Mouse (Mus musculus): Measurements from ENCODE around the gene Acox2. TPM values are rescaled to one million over a fixed set of nuclear protein-coding genes. Genes with fewer than 3 reads are reported as not detected.

The Acox2 gene
- polyA plus RNA-seq, 1 experiment from 2014 or later = 0.47 TPM

GRCm38 (mm10) chr14:8233252-8233651, 25.9 kb downstream of the Acox2 start:
- no peaks in the 10 kb centered on the region for H3K36me3 ChIP-seq (ENCODE audit: insufficient read depth)
- no peaks in the 10 kb centered on the region for H3K27me3 ChIP-seq (ENCODE audit: insufficient read depth, low read length)
- WGBS = 20% methylated on average over 1 of the region's 1 CpGs

GRCm38 (mm10) chr14:8232155-8232910, 26.8 kb downstream of the Acox2 start:
- no peaks in the 10 kb centered on the region for H3K36me3 ChIP-seq (ENCODE audit: insufficient read depth)
- H3K9ac ChIP-seq = no peak overlapping the region
- no peaks in the 10 kb centered on the region for H3K27me3 ChIP-seq (ENCODE audit: insufficient read depth, low read length)
- WGBS = 83% methylated on average over 6 of the region's 6 CpGs
- no peaks in the 10 kb centered on the region for H3K9me3 ChIP-seq (ENCODE audit: low read depth, low read length)
- no peak for TF ChIP-seq CTCF (IDR thresholded peaks at IDR 0.05; ENCODE audit: low read depth)
- ATAC-seq (ENCODE audit: insufficient read depth) = no peak
- DNase-seq = no peak
- H3K4me2 ChIP-seq = no peak overlapping the region
- H3K27ac ChIP-seq (ENCODE audit: low read depth) = no peak overlapping the region
- H3K4me1 ChIP-seq (ENCODE audit: insufficient read depth) = no peaks in the 10 kb centered on the region
- H3K4me3 ChIP-seq (ENCODE audit: low read depth, low read length) = no peak overlapping the region

More at GRCm38 (mm10) chr14:8233252-8233651, 25.9 kb downstream of the Acox2 start:
- Histone ChIP-seq H3K4me2 (no peak overlapping the region), H3K9me3 (ENCODE audit: low read depth, low read length) (no peaks in the 10 kb centered on the region), H3K27ac (ENCODE audit: low read depth) (no peak overlapping the region), H3K4me3 (ENCODE audit: low read depth, low read length) (no peak overlapping the region), H3K9ac (no peak overlapping the region), H3K4me1 (ENCODE audit: insufficient read depth) (no peaks in the 10 kb centered on the region)
- no peak for ATAC-seq (ENCODE audit: insufficient read depth)
- no peak for TF ChIP-seq CTCF (IDR thresholded peaks at IDR 0.05; ENCODE audit: low read depth)
- DNase-seq = no peak

DNA sequence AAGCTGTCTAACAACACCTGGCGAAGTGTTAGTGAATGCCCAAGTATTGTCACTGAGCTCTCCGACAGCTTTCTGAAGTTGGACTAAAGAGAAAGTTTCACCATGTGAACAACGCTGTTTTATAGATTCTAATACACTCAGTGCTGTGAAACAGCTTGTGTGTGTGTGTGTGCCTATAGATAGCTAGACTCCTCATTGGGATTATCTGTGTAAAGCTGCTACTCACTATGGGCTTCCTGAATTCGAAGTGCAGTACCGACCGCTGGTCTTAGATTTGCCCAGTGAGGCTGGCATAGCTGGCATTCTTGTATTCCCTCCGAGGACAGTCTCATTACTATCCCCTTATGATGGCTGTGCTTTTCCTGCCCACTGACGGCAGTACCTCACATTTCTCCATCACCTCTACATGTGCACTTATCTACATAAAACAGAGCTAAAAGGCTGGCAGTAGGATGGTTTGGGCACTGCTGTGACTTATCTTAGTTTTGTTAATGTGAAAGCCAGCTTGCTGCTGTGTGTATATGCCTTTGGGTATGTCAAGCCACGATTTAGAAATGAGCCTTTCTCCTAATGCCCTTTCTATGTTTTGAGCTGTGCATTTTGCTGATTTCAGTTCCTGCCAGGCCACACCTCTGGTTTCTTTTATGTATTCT, 29.7 kb downstream of the Acox2 start:
- no peak overlapping the region for H3K9ac ChIP-seq
- TF ChIP-seq CTCF (IDR thresholded peaks at IDR 0.05; ENCODE audit: low read depth) = no peak
- no peak overlapping the region for H3K27ac ChIP-seq (ENCODE audit: low read depth)
- ATAC-seq (ENCODE audit: insufficient read depth) (no peak), DNase-seq (no peak)
- H3K4me3 ChIP-seq (ENCODE audit: low read depth, low read length) = no peak overlapping the region
- no peak overlapping the region for H3K4me2 ChIP-seq
- no peaks in the 10 kb centered on the region for H3K27me3 ChIP-seq (ENCODE audit: insufficient read depth, low read length)
- no peaks in the 10 kb centered on the region for H3K9me3 ChIP-seq (ENCODE audit: low read depth, low read length)
- no peaks in the 10 kb centered on the region for H3K36me3 ChIP-seq (ENCODE audit: insufficient read depth)
- 69% methylated on average over 9 of the region's 9 CpGs for WGBS
- H3K4me1 ChIP-seq (ENCODE audit: insufficient read depth) = no peaks in the 10 kb centered on the region

DNA sequence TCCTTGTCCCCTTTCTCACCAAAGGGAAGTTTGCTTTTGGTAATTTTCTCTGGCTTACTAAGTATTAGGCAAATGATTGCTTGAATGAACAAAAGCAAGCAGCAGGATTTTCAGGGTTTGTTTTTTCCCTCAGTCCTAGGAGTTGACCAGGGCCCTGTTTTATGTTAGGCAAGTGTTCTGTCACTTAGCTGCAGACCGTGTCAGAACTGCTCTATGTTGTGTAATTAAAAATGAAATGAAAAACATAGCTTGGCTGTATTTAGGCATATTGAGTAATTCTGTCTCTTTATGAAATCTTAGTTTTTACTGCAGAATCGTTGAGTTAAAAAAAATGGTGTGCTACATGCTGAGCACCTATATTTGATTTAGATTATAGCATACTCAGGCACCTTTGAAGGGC, 34.3 kb downstream of the Acox2 start:
- DNase-seq (no peak), ATAC-seq (ENCODE audit: insufficient read depth) (no peak)
- Histone ChIP-seq H3K4me2 (no peak overlapping the region), H3K36me3 (ENCODE audit: insufficient read depth) (peaks cover 10% of the 10 kb centered on the region; the same call in 1 of the 2 replicates), H3K9me3 (ENCODE audit: low read depth, low read length) (no peaks in the 10 kb centered on the region), H3K4me1 (ENCODE audit: insufficient read depth) (no peaks in the 10 kb centered on the region), H3K27ac (ENCODE audit: low read depth) (no peak overlapping the region), H3K4me3 (ENCODE audit: low read depth, low read length) (no peak overlapping the region), H3K9ac (no peak overlapping the region), H3K27me3 (ENCODE audit: insufficient read depth, low read length) (no peaks in the 10 kb centered on the region)
- TF ChIP-seq CTCF (IDR thresholded peaks at IDR 0.05; ENCODE audit: low read depth) = no peak
- WGBS = 73% methylated on average over 2 of the region's 2 CpGs

DNA sequence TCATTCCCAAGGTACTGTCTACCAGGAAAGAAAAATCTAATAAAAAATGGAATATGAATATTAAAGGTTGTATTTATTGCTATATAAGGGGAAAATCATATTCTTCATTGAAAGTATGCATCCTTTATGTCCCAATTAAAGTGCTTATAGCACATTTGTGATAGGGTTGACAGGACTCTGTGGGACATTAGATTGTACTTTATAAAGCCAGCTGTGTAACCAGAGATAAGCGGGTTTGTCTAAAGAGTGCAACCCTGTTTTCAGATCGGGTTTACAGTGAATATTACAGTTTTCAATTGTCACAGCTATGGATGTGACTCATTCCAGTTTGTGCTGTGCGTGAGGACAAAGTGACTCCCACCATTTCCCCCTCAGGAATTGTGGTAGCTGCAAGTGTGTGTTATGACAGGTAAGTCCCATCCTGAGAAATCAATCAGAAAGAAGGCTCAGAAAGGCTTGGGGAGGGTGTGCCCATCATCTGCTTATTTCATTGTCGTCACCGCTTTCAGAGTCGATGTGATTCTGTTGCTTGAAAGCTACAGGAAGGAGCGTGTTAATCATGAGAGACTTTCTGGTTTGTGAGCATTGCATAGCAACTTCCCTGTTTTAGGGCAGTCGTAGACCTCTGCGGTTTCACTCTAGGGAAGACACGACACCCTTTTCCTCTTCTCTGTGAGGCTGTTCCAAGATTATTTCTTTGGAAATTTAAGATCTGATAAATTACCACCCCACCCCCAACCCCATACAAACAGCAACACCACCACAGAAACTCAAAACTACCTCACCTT, 35.5 kb downstream of the Acox2 start:
- TF ChIP-seq CTCF (IDR thresholded peaks at IDR 0.05; ENCODE audit: low read depth) = no peak
- H3K9me3 ChIP-seq (ENCODE audit: low read depth, low read length) = no peaks in the 10 kb centered on the region
- ATAC-seq (ENCODE audit: insufficient read depth) = no peak
- H3K4me3 ChIP-seq (ENCODE audit: low read depth, low read length) = no peak overlapping the region
- no peak for DNase-seq
- no peaks in the 10 kb centered on the region for H3K4me1 ChIP-seq (ENCODE audit: insufficient read depth)
- no peak overlapping the region for H3K9ac ChIP-seq
- H3K36me3 ChIP-seq (ENCODE audit: insufficient read depth) = peaks cover 10% of the 10 kb centered on the region; the same call in 1 of the 2 replicates
- H3K4me2 ChIP-seq = no peak overlapping the region
- H3K27ac ChIP-seq (ENCODE audit: low read depth) = no peak overlapping the region
- H3K27me3 ChIP-seq (ENCODE audit: insufficient read depth, low read length) = no peaks in the 10 kb centered on the region
- 85% methylated on average over 10 of the region's 10 CpGs for WGBS

DNA sequence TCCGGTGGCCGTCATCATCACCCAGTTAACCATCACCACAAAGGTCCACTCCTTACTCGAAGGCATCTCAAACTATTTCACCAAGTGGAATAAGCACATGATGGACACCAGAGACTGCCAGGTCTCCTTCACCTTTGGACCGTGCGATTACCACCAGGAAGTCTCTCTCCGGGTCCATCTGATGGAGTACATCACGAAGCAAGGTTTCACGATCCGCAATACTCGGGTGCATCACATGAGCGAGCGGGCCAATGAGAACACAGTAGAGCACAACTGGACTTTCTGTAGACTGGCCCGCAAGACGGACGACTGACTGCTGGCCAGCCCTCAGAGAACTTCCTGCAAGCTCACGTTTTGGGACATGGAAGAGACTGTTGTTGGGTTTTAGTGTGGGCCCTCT, 36.6 kb downstream of the Acox2 start:
- no peak for TF ChIP-seq CTCF (IDR thresholded peaks at IDR 0.05; ENCODE audit: low read depth)
- Histone ChIP-seq H3K4me1 (ENCODE audit: insufficient read depth) (no peaks in the 10 kb centered on the region), H3K27me3 (ENCODE audit: insufficient read depth, low read length) (no peaks in the 10 kb centered on the region), H3K4me3 (ENCODE audit: low read depth, low read length) (no peak overlapping the region), H3K9ac (no peak overlapping the region), H3K36me3 (ENCODE audit: insufficient read depth) (peaks cover 10% of the 10 kb centered on the region; the same call in 1 of the 2 replicates), H3K4me2 (no peak overlapping the region), H3K9me3 (ENCODE audit: low read depth, low read length) (no peaks in the 10 kb centered on the region), H3K27ac (ENCODE audit: low read depth) (no peak overlapping the region)
- ATAC-seq (ENCODE audit: insufficient read depth) = no peak
- DNase-seq = no peak
- 93% methylated on average over 16 of the region's 16 CpGs for WGBS

DNA sequence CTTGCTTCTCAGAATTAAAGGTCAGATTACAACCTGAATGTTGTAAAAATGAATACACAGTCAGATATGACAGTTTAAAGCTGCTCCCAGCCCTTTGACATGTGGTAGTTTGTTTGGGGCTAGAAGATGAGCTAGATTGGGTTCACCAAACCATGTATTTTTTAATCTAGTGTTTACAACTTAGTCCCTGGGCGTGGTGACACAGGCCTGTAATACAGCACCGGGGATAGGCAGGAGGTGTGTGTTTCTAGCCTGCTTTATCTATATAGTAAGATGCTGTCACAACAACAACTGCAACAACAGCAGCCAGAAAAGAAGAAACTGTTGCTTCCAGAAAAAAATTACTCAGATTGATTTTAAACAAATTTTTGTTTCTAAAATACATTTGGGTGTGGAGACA, 38.2 kb downstream of the Acox2 start:
- 78% methylated on average over 2 of the region's 2 CpGs for WGBS
- no peak for ATAC-seq (ENCODE audit: insufficient read depth)
- peaks cover 10% of the 10 kb centered on the region; the same call in 1 of the 2 replicates for H3K36me3 ChIP-seq (ENCODE audit: insufficient read depth)
- H3K4me3 ChIP-seq (ENCODE audit: low read depth, low read length) = no peak overlapping the region
- H3K4me1 ChIP-seq (ENCODE audit: insufficient read depth) = no peaks in the 10 kb centered on the region
- no peak for DNase-seq
- no peak overlapping the region for H3K9ac ChIP-seq
- H3K27ac ChIP-seq (ENCODE audit: low read depth) = no peak overlapping the region
- no peaks in the 10 kb centered on the region for H3K9me3 ChIP-seq (ENCODE audit: low read depth, low read length)
- TF ChIP-seq CTCF (IDR thresholded peaks at IDR 0.05; ENCODE audit: low read depth) = no peak
- no peak overlapping the region for H3K4me2 ChIP-seq
- H3K27me3 ChIP-seq (ENCODE audit: insufficient read depth, low read length) = no peaks in the 10 kb centered on the region
